Mouse (Mus musculus) right cerebral cortex, adult 18-20 months (tissue): ENCODE results near the gene Snrnp70.

ENCODE experiments used
- DNase-seq: peaks from one replicate; pipeline ENCODE4 v3.0.0; 2022; ENCODE audit warnings: mixed read lengths

The Snrnp70 gene

DNA sequence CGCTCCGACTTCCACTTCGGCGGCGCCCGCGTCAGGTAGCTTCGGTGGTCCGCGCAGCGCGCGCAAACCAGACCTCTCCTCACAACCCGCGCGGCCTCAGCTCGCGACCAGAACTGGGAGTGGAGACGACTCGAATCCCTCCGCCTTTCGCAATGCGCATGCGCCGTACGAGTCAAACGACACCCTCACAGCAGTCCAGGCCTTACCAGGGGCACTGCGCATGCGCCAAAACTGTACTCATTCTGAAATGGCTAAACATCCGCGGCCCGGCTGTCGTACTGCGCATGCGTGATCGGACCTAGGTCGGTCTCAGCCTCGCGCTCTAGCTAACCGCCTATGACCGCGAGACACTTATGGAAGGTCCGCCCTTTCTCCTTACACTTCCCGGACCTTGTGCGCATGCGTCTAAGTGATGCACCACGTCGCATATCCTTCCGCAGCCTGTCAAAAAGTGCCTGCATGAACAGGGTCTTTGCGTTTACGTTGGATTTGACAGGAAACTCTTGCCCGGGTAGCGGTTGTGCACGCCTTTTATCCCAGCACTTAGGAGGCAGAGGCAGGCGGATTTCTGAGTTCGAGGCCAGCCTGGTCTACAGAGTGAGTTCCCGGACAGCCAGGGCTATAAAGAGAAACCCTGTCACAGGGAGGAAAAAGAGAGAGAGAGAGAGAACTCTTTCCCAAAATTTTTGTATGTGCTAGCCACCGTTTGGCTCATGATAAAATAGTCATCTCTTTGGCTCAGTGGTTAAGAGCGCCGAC is at the start of gene Snrnp70:
Snrnp70 (minus strand) TSS at position 165 of the 759 bp plus-strand sequence.
- peak; percentile 100 for DNase-seq

DNA sequence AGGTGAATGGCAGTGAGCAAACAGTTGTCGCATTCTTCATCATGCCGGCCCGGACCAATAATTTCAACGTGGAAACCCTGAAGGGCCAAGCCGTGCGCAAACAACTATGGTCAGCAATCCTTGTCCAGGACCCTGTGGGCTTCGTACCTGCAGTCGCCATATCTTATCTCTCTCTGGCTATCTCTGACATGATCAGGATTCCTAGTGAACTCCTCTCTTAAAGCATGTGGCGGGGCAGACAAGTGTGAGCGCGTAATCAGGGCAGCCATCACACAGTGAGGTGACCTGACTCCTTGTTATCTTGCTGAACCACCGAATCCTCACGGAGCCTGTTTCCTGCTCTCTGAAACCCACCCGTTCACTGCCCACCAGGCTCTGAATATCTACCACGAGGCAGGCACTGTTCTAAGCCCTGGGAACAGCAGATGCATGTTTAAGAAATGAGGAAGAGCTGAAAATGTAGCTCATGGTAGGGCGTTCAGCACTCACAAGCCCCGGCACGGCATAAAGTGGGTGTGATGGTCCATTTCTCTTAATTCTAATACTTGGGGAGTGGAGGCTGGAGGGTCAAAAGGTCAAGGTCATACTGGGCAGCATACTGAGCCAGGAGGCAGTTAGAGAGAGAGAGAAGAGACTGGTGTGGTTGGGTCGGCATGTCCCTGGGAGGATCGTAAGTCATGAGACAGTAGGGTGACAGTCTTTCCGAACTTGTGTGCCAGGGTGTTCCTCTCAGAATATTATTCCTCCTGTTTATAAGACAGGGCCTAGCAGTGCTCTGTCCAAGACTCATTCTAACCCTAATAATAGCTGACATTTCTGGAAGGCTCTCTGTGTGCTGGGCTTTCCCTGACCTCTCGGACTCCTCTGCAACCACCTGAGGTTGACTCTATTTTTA is 48.2 kb upstream of the Snrnp70 start:
- DNase-seq, result no peak

DNA sequence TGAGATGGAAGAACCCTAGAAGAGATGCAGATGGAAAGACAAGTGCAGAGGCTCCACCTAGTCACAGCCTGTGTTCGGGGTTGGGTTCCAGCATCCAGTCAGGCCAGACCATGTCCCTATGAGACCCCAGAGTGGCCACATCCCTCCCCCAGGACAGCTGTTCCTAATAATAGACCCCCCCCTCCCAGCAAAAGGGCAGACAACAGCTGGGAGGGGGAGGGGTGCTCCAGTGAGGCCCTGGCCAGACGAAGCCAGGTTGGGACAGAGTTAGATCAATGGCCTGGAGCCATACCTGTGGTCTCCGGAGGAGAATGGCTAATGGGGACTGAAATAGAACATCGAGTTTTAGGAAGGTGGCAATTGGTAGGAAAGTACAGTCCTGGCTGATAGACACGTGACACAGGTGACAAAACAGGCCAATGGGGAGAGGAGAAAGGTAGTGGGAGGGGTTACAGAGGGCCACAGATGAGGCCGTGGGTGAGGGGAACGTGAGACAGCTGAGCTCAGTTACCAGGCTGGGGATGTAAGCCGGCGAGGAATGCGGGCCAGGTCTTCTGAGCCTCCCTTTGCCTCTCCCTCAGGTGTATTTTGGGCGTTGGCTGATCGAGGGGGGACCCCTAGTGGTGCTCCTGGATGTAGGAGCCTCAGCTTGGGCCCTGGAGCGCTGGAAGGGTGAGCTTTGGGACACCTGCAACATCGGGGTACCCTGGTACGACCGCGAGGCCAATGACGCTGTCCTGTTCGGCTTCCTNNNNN is 42.2 kb upstream of the Snrnp70 start, which contains the start of gene Ruvbl2:
Ruvbl2 (minus strand) TSS at position 576 of the 756 bp plus-strand sequence.
- no peak for DNase-seq

DNA sequence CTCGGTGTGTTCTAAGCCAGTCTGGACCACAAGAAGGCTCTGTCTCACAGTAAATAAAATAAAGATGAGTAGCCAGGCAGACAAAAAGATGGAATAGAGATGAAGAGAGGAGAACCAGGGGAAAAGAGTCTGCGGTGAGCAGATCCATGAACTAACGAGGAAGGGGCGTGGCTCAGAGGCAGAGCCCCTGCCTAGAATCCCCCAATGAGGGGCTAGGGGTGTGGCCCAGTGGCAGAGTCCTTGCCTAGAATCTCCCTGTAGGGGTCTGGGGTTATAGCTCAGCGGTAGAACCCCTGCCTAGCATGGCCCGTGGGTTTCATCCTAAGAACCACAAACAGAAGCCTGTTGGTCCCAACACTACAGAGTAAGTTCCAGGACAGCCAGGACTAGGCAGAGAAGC is 41.5 kb upstream of the Snrnp70 start:
- no peak for DNase-seq

DNA sequence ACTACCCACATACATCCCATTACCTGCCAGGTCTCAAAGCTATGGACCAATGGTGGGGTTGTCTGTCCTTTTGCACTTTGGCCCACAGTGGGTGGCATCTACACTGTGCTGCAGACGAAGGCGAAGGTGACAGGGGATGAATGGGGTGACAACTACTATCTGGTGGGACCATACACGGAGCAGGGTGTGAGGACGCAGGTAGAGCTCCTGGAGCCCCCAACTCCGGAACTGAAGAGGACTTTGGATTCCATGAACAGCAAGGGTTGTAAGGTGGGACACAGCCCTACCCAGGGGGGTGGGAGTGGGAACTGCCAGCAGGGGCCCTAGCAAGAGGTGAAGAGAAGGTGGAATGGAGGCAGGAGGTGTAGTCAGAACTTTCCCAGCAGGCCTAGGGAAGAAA is 40.9 kb upstream of the Snrnp70 start:
- no peak for DNase-seq

DNA sequence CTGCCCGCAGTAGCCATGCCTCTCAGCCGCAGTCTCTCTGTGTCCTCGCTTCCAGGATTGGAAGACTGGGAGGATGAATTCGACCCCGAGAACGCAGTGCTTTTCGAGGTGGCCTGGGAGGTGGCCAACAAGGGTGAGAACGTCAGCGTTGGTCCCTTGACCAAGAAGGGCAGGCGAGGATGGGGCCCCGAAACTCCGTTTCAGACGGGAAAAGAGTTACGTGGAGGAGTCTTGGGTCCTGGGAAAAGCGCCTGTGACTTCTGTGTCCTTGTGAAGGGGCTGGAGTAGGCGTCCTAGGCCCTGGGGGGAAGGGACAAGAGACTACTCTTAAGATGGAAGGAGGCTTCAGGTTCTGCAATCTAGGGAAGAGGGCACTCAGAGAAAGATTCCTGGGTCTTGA is 39.5 kb upstream of the Snrnp70 start:
- no peak for DNase-seq

DNA sequence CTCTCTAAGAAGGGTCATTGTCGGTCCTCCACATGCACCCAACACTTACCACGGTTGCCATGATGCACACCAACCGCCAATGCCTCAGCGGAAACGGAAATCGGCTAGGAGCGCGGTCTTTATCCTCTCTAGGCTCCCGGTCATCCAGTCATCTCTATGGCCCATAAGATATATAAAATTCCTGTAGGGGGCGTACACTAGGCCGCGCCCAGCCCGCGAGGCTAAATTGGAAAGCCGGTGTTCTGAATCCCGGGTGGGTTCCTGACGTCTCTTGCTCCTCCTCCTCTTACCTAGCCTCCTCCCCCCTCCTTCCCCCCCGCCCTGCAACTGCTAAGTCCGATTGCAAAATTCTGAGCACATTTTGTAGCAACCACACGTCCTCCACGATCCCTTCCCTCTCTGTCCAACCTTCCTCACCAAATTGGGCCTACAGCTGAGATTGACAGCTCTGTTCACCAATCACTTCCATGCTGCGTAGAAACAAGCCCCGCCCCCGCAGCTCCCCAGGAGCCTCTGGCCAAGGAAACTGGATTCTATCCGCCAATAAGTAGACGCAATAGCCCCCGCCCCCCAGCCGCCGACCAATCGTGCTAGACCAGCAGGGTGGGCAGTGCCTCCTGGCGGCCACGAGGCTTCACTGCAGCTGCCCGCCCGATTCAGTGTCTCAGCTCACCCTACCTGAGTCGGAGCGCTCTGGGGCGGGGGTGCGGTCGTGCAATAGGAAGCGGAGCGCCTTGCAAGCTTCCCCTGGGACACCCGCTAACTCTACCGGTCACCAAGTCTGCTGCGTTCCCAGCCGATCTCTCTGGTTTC is 38.9 kb upstream of the Snrnp70 start, which contains the start of gene Gys1:
Gys1 (plus strand) TSS at position 642 of the 813 bp plus-strand sequence.
- peak; percentile 100 for DNase-seq

DNA sequence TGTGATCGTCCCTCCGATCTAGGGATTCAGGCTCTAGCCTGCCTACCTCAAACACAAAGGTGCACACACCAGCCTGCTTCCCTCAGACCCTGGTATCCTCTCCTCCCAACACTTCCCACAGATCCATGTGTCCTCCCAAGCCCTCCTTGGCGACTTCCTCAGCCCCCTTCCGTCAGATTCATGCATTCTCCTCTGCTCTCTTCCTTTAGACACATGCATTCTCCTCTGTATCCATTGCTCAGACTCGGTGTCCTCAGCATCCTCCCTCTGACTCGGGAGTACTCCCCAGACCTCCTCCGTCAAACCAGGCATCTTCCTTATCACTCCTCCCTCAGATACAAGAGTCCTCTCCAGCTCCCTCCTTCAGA is 38.3 kb upstream of the Snrnp70 start:
- DNase-seq, result no peak

DNA sequence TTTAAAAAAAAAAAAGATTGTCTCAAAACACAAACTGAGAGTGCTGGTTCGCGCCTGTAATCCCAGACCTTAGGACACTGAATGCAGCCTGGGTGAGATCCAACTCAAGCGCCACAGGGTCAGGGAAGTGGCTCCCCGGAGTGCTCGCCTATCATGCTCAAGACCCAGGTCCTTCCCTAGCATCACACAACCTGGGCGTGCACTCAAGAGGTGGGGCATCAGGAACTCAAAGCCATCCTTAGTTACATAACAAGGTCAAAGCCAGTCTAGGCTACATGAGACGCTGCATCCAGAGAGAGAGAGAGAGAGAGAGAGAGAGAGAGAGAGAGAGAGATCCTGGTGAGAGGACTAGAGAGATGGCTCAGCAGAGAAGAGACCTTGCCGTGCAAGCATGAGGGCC is 31.0 kb upstream of the Snrnp70 start:
- no peak for DNase-seq

DNA sequence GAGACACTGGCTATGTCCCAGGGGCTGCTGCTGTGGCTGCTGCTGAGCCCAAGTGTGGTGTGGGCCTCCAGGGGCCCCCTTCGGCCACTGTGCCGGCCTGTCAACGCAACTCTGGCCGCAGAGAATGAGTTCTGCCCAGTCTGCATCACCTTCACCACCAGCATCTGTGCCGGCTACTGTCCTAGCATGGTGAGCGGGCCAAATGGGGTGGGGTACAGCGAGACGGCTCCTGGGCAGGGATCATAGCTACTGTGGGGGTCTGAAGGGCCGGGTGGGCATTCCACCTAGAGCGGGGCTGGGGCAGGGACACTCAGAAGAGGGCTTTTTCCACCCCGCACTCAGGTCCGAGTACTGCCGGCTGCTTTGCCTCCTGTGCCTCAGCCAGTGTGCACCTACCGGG is 25.7 kb upstream of the Snrnp70 start:
- DNase-seq, result no peak

DNA sequence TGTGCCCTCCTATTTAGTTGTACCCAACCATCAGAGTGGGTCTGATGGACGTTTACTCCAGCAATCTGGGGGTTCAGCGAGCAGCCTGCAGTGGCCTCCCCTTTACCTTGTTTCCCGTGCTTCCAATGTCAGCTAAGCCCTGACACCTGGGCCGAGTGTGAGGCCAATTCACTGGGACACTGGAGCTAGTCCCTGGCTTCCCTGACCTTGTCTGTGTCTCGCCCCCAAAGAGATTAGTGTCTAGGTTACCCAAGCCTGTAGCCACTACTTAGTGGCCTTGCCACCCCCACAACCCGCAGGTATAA is 25.0 kb upstream of the Snrnp70 start, which contains the start of gene Lhb:
Lhb (plus strand) TSS at position 206 of the 305 bp plus-strand sequence.
- DNase-seq, result no peak

DNA sequence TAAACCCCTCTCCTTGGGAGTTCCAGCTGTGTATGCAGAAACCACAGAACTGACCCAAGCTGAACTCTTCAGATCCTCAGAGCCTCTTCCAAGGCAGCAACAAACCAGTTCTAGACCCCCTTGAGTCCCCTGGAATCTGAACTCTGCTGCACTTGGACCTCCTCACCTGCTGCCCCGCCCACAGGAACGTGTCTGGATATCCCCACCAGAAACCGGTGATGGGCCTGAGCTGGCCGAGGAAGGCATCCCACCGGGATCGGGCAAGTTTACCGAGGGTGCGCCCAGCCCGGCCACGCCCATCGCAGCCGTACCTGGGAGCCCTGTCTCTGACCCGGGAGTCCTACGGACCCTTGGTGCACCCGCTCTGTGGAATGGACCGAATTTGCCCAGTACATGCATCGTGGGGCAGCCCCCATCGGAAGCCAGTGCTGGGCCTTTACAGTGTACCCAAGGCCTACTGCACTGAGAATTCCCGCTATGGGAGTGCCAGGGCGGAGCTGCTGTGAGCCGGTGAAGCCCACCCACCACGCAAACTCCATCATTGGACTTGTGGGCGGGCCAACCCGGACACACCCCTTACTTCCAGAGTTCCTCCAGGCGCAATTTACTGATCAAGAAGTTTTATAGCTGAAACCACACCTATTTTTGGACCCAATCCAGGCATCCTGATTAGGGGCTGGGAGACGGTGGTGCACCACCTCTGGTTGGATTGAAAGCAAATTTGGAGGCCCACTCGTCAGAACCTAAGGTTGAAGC is 24.5 kb upstream of the Snrnp70 start:
- no peak for DNase-seq

DNA sequence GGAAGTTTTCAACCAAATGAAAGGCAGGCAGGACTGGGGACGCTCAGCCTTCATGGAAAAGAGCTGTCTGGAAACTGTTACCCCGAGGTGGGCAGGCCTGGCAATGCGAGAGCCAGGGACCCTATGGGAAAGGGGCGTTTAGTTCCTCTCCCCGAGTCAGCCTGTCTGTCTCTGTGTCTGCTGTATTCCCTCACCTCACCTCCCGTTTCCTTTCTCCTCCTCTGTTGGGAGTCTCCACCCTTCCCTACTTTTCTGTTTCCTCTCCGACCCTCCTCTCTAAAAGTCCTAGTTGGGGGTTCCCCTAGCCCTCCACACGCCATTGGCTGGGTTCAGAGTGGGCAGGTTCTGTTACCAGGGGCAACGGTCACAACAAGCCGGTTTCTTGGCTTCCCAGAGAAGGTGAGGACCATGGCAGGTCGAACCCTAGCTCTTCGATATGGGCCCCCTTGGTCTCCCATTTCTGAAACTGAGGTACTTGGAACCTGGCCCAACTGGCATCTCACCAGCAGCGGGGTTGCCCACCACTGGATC is 22.5 kb upstream of the Snrnp70 start:
- DNase-seq, result no peak

DNA sequence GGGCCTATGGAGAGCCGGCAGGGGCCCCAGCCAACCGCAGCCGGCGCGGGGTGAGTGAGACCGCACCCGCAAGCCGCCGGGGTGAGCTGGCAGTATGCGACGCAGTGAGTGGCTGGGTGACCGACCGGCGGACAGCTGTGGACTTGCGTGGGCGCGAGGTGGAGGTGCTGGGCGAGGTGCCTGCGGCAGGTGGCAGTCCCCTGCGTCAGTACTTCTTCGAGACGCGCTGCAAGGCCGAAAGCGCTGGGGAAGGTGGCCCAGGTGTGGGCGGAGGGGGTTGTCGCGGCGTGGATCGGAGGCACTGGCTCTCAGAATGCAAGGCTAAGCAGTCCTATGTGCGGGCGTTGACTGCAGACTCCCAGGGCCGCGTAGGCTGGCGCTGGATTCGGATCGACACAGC is 20.1 kb upstream of the Snrnp70 start:
- peak; percentile 55 for DNase-seq

DNA sequence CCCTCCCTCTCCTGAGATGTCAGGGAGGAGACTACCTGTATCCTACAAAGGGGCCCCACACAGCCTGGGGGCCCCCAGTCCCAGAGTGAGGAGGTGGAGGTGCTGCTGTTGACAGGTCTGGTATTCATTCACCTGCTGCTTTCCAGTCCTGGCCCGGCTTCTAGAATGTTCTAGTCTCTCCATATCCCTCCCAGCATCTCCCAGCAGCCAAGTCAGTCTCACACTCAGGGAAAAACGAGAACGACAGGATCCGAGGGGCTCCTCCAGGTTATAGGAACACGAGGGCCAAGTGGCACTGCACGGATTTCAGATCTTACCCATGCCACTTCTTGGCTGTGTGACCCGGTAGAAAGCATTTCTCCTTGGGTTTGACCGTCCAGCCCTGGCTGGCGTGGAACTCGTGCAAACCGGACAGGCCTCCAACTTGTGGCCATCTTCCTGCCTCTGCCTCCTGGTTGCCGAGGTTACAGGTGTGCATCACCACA is 19.2 kb upstream of the Snrnp70 start:
- DNase-seq, result no peak

DNA sequence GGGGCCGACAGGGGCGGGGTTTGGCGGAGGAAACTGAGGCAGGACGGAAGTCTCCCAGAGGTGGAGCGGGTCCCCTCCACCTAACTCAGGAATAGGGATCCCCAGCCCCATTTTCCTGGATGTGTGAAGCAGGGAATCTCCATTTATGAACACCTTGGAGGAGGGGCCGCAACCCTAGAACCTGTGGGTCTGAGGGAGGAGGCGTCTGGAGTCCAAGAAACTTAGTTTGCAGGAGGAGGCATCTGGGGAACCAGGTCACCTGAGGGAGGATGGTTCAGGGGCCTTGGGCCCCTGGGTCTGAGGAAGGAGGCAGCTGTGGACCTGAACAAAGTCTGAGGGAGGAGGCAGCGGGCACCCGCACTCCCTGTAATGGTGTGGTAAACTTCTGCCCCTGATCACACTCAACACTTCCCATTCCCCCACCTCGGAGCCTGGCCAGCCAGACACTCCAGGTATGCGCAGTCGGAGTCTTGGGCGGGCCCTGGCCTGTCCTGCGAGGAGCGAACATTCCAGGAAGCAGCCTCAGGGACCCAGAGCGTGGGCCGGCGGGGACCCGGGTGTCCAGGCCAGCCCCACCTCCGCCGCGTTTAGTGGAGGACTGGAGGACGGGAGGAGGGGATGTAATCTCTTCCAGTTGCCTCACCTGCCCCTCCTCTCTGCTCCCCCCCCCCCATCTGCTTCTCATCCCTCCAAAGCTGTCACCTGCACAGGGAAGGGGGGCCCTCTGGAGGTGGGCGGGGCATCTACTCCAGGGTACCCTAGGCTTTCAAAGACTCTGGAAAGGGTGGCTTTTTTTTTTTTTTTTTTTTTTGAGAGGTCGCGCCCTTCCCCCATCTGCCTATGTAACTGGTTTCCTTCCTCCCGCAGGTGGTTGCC is 18.6 kb upstream of the Snrnp70 start:
- DNase-seq, result no peak

DNA sequence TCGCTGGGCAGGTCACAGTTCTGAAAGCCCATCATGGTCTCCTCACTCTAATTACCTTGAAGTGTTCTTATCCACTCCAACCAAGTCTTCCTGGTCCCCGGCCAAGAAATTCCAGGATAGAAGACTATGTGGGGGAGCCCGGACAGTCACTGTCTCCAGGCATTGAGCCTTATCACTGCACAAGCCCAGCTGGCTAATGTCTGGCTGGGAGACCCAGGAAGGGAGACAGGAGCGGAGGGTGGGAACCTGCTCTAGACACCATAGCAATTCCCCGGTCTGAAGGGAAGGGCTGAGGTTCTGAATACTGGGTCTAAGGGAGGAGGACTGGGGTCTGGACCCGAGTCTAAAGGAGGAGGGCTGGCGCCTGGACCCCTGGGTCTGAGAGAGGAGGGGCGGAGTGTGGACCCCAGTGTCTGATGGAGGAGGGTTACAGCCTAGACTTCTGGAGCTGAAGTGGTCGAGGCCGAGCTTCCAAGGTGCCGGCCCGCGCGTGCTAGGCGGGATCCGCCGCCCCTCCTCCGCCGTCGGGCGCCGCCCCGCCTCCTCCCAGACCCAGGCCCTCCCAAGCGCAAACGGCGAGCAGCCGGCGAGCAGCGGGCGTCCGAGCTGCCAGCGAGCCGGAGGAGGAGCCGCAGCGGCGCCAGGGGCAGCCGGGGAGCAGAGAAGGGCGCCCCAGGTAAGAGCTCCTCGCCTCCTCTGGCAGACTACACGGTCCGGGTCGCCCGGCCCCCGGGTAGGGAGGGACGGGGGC is 17.7 kb upstream of the Snrnp70 start, which contains the start of gene Ntf5:
Ntf5 (plus strand) TSS at position 583 of the 751 bp plus-strand sequence.
- no peak for DNase-seq

DNA sequence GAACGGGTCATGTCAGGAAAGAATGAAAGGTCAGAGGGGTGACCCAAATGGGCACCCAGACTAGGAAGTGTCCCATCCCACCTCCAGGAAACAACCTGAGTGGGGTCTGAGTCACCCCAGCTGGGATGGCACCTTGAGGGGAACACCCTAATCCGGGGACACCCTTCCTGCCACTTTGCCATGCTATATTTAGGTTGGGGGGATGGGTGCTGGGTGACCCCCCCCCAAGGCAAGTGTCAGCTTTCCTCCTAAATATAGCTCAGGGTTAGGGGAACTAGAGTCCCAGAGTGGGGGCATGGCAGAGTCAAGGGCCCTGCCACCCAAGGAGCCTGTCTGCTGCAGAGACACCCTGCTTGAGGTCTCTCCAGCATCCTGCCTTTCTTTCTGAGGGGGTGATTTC is 16.9 kb upstream of the Snrnp70 start:
- no peak for DNase-seq

DNA sequence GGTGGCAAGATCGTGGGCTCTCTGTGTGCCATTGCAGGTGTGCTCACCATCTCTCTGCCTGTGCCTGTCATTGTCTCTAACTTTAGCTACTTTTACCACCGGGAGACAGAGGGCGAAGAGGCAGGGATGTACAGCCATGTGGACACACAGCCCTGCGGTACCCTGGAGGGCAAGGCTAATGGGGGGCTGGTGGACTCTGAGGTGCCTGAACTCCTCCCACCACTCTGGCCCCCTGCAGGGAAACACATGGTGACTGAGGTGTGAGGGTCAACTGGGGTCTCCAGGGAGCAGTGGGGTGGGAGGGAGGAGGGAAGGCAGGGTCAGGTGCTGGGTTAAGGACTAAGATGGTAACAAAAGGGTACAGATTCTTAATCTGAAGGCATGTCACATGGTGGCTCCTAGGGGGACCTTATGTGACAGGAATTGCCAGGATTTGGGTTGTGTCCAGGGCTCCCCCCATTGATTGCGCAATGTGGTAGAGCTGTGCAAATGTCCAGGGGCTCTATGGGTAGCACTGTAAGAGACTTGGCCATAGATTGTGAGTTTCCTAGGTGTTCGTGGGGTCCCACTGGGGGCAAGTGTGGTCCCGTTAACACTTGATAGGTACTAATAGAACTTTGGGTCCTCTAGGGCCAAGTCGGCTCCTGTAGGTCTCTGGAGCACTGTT is 14.1 kb upstream of the Snrnp70 start:
- DNase-seq, result no peak
